Mouse (Mus musculus): ENCODE measurements around the gene Fntb.

Fntb gene

DNA sequence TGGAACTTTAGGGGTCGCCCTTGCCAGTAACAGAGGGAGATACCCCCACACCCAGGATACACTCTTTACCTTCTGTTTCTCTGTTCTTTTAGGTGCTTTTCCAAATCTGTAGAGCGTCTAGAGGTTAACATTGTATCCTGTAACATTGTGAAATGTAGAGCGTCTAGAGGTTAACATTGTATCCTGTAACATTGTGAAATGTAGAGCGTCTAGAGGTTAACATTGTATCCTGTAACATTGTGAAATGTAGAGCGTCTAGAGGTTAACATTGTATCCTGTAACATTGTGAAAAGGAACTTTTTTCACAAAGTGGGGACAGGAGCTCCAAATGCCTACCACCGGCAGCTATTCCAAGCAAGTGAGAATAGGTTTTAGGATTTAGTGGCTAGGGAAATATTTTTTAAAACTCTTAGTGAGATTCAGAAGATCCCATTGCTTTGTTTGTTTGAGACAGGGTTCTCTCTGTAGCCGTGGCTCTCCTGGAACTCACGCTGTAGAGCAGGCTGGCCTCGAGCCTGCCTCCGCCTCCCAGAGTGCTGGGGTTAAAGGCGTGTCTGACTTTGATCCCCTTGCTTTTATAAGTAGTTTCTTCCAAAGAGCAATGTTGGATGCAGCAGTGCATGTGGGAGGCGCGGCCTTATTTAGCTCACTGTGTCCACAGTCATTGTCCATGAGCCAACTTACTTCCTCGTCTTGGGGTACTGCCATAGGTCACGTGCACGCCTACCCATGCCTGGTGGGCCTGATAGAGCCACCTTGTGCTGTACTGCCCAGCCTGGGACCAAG, 127.7 kb downstream of the Fntb start:
- DNase-seq: no peak

DNA sequence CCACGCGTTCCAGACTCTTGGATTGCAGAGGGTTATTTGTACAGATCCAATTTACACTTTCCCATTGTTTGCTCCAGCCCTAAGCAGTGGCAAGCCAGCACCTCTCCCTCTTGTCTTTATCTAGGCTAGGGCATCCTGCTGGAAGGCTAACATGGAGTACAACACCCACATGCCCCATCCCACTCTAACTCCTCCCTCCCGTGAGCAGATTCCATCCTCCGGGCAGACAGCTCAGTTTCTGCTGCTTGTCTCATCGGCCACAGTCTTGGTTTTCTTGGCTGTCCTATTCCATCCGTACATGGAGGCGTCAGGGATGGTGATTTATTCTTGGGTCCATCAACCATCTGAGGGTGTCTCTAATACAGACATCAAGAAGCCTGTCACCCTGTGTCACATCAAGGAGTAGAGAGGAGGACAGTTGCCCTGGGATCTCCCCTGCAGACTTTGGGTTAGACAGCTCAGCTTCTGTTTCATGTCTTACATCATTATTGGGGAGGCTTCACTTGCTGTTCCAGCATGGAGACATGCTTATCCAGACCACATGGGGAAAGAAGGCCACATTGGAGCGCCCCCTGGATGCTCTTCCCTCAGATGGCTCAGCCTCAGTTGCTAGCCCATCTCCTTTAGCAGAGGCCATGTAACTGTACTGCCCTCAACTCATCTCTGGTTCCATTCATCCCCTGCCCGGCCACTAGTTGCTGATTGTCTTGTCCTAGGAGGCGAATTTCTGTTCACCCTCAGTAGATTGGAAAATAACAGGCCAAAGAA, 129.6 kb downstream of the Fntb start:
- no peak for DNase-seq

GRCm38 (mm10) chr12:76895777-76896176, 130.4 kb downstream of the Fntb start:
- no peak for DNase-seq

- DNase-seq: no peak
Measured at GRCm38 (mm10) chr12:76896566-76896965, 131.2 kb downstream of the Fntb start.

DNA sequence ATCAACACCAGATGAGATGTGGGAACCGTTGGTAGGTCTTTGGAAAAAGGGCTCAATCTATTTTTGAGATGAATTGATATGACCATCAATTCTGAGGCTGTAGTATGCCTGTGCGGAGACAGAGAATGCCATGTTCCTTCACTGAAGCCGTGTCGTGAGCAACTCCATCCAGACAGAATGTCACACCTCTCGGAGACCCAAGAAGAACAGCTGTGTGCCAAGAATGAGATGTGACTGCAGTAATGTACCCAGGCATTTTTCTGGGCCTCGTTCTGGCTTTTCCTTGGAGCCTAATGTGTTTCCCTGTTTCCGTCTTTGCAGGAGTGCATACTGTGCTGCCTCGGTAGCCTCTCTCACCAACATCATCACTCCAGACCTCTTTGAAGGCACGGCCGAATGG, 131.6 kb downstream of the Fntb start:
- DNase-seq: no peak

- no peak for DNase-seq
Measured at GRCm38 (mm10) chr12:76898141-76898540, 132.8 kb downstream of the Fntb start.

GRCm38 (mm10) chr12:76899261-76899975, 134.0 kb downstream of the Fntb start:
- DNase-seq: no peak

DNA sequence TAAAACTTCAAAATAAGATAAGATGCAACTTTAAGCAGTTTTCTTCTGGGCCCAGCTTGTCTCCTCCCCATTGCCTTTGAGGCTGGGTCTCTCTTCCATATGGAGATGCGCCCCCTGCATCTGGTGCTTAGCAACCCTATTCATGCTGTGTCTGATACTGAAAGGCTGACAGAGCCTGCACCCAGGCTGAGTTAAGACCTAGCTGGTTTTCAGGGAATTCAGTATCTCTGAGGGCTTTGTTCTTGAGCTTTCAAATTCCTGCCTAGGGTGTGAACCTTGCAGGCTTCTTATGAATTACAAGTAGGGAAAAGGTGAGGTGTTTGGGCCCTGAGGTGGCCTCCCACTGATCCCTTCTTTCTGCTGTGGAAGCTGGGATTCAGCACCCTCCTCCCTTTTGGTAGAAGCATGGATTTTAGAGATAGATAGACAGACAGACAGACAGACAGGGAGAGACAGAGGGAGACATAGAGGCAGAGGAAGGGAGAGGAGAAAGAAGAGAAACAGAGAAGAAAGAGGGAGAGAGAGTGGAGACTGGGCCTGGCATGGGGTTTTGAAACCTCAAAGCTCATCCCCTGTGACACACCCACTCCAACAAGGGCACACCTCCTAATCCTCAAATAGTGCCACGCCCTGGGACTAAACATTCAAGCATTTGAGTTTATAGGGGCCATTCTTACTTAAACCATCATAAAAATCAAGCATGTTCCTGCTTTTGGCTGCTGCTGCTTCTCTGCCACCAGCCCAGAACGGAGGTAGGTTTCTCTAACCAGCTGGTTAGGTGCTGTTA, 136.3 kb downstream of the Fntb start:
- no peak for DNase-seq

GRCm38 (mm10) chr12:76906278-76906677, 140.9 kb downstream of the Fntb start:
- DNase-seq: no peak

GRCm38 (mm10) chr12:76909218-76909617, 143.8 kb downstream of the Fntb start:
- no peak for DNase-seq

GRCm38 (mm10) chr12:76910258-76910940, 145.0 kb downstream of the Fntb start:
- no peak for DNase-seq

DNA sequence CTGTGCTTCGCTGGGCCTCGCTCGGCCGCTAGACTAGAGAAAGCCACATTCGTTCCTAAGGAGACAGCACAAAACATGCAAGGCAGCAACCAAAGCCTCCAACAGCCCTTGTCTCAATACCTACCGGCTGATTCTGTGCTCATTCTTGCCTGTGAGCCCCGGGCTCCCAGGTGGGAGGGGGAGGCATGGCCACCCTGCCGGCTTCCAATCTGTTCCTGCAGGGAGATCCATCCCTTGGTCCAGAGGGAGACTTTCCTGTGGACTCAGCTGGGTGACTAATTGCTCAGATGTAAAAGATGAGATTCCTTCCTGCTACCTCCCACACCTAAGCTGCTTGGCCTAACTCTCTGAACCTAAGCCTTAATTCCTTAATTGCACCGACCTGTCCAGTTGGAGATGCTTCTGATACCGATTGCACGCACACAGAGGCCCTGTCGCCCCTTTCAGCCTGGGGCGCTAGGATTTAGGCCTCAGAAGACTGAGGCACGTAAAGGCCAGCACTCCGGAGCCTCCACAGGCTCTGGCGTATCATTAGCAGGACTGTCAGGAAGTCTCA, 145.9 kb downstream of the Fntb start:
- no peak for DNase-seq

DNA sequence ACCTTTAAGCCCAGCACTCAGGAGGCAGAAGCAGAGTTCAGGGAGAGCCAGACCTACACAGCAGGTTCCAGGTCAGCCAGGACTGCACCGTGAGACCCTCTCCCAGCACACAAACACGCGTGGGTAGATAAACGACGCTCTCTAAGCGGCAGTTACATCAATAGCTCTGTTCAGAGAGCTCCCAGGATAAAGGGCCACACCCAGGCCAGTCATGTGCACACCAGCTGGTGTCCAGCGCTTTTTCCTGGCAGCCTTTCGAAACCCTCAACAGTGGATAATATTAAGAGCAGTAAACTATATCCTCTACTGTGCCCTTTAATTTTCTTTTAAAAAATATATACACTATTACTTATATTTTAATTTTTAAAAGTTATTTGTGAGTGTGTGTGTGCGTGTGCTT, 146.8 kb downstream of the Fntb start:
- DNase-seq: no peak

DNA sequence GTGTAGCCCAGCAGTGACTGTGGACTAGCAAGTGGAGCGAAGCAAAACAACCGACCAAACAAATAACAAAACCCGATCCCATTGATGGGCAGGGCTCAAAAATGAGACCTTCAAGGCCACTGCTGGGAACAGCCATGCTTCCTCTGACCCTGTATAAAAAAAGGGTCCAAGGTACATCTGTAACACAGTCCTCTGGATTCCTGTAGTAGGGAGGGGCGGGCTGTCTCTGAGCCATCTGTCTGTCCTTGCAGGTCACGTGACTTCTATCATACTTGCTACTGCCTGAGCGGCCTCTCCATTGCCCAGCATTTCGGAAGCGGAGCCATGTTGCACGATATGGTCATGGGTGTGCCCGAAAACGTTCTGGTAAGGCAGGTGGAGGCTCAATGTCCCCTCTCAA, 150.8 kb downstream of the Fntb start:
- DNase-seq: no peak

DNA sequence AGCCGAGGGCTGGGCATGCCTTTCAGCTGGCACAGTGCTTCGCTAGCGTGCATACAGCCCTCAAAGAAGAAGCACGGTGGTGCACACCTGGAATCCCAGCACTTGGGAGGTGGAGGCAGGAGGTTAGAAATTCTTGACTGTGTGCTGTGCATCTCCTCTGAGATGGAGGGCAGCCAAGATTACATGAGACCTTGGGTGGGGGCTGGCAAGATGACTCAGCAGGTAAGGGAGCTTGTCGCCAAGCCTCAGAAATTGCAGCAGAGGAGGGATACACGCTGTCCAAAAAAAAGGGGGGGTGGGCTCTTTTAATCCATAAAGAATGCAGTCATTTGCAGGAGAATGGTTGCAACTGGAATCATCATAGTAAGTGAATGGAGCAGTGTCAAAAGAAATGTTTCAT, 152.7 kb downstream of the Fntb start:
- no peak for DNase-seq

GRCm38 (mm10) chr12:76918855-76919254, 153.5 kb downstream of the Fntb start:
- no peak for DNase-seq

DNA sequence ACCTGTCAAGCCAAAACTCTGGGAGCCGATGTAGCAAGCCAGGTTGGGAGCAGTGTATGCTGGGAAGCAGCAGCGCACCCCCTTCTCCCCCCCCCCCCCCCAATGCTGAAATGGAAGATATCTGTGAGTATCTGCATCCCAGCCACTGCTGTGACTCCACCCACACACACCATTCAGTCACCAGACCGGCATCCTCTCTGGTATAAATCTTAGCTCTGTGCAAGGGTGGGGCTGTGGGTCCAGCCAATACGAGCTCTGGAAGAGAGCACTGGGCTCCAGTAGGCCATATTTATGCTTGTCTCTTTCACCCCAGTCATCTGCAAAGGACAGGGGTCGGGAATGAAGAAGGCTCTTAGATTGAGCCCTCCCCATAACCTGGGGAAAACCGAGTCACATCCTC, 155.0 kb downstream of the Fntb start:
- DNase-seq: no peak

DNA sequence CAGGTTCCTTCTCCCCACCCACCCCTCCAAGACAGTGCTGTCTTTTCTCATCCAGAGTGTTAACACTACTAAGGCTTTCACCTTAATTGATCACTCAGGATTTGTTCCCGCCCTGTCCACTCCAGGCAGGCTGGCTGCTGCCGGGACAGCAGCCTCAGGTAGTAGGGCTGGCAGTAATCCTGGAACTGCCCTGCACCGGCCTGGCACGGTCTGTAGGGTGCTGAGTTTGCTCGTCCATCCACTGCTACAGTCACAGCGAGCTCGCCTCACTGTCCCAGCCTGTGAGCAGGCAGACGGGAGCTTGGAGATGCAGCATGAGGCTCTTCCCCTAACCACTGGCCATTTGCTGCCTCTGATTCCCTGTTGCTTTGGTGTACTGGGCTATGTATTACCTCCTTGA, 155.6 kb downstream of the Fntb start:
- DNase-seq: no peak

GRCm38 (mm10) chr12:76923118-76923517, 157.7 kb downstream of the Fntb start:
- DNase-seq: no peak

GRCm38 (mm10) chr12:76924904-76925604, 159.7 kb downstream of the Fntb start:
- no peak for DNase-seq

GRCm38 (mm10) chr12:76926338-76926945, 161.1 kb downstream of the Fntb start:
- DNase-seq: no peak
